Mouse (Mus musculus) heart, adult 2 months (tissue): ENCODE data around the gene Arhgap23.
A peak's percentile ranks its signal among the peaks of the same experiment; 100 is the strongest.

Experiments used
- CTCF ChIP-seq: fragments of 200-600 bp; IDR thresholded peaks from 2 replicates; pipeline ENCODE4 v1.8.1; 2022; ENCODE audit warnings: antibody characterized with exemption, mild to moderate bottlenecking, moderate library complexity
- POLR2A ChIP-seq: fragments of 200-500 bp; IDR thresholded peaks from 2 replicates; pipeline ENCODE4 v1.6.1; 2011; ENCODE audit warnings: mild to moderate bottlenecking, low read depth, low read length, control low read depth; ENCODE audit not compliant: insufficient read depth

DNA sequence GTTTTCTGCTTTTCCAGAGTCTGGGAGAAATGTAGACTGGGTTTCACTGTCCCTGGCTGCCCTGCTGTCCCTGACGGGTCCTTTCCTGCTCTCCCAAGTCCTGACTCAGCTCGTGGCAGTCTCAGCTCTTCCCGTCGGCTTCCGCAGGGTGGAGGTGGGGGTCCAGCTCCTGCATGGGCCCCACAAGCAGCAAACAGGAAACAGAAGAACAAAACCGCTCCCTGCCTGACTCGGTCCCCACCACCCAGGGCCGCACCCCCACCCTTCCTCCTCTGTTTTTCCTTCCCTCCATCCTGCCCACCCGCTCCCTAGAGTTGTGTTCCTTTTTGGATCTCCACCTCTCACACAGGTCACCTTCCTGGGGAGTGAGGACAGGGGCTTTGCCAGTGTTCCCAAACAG, 23.5 kb downstream of the Arhgap23 start:
- TF ChIP-seq POLR2A = 0 out of 2 replicates have a peak, but pooled peaks have one; percentile 31
- TF ChIP-seq CTCF = no peak
